Mouse (Mus musculus): ENCODE results near the gene Mllt6. TPM values are rescaled to one million over a fixed set of nuclear protein-coding genes. Genes with fewer than 3 reads are reported as not detected.

The Mllt6 gene
- polyA plus RNA-seq, 1 experiment, result 78.5 TPM

- no peak overlapping the region for H3K4me3 ChIP-seq (ENCODE audit: insufficient read depth, low read length)
- no peak overlapping the region for H3K27ac ChIP-seq (ENCODE audit: insufficient read depth, low read length)
- TF ChIP-seq POLR2A (IDR thresholded peaks at IDR 0.05; ENCODE audit: extremely low read depth, insufficient read depth, low read length) (no peak), CTCF (IDR thresholded peaks at IDR 0.05; ENCODE audit: extremely low read depth, insufficient read depth, low read length) (no peak)
- peaks cover 6% of the 10 kb centered on the region for H3K4me1 ChIP-seq (ENCODE audit: control insufficient read depth, insufficient read depth, low read length)
These were observed 32.6 kb downstream of the Mllt6 start for GRCm38 (mm10) chr11:97695712-97696401.

- TF ChIP-seq CTCF (IDR thresholded peaks at IDR 0.05; ENCODE audit: extremely low read depth, insufficient read depth, low read length) (no peak), POLR2A (IDR thresholded peaks at IDR 0.05; ENCODE audit: extremely low read depth, insufficient read depth, low read length) (no peak)
- H3K4me1 ChIP-seq (ENCODE audit: control insufficient read depth, insufficient read depth, low read length), result peaks cover 7% of the 10 kb centered on the region
- H3K27ac ChIP-seq (ENCODE audit: insufficient read depth, low read length), result no peak overlapping the region
- H3K4me3 ChIP-seq (ENCODE audit: insufficient read depth, low read length), result no peak overlapping the region
These were observed 33.5 kb downstream of the Mllt6 start for GRCm38 (mm10) chr11:97696669-97697068.

GRCm38 (mm10) chr11:97697199-97697890, 34.1 kb downstream of the Mllt6 start:
- Histone ChIP-seq H3K4me3 (ENCODE audit: insufficient read depth, low read length) (peak overlapping the region; percentile 91; the same call in 1 of the 2 replicates), H3K4me1 (ENCODE audit: control insufficient read depth, insufficient read depth, low read length) (peaks cover 7% of the 10 kb centered on the region), H3K27ac (ENCODE audit: insufficient read depth, low read length) (no peak overlapping the region)
- TF ChIP-seq POLR2A (IDR thresholded peaks at IDR 0.05; ENCODE audit: extremely low read depth, insufficient read depth, low read length) (no peak), CTCF (IDR thresholded peaks at IDR 0.05; ENCODE audit: extremely low read depth, insufficient read depth, low read length) (no peak)

GRCm38 (mm10) chr11:97697891-97698529, 34.8 kb downstream of the Mllt6 start:
- Histone ChIP-seq H3K27ac (ENCODE audit: insufficient read depth, low read length) (no peak overlapping the region), H3K4me3 (ENCODE audit: insufficient read depth, low read length) (peak overlapping the region; percentile 91), H3K4me1 (ENCODE audit: control insufficient read depth, insufficient read depth, low read length) (peaks cover 7% of the 10 kb centered on the region)
- TF ChIP-seq CTCF (IDR thresholded peaks at IDR 0.05; ENCODE audit: extremely low read depth, insufficient read depth, low read length) (no peak), POLR2A (IDR thresholded peaks at IDR 0.05; ENCODE audit: extremely low read depth, insufficient read depth, low read length) (no peak)

GRCm38 (mm10) chr11:97698741-97699611, 35.8 kb downstream of the Mllt6 start:
- Histone ChIP-seq H3K4me1 (ENCODE audit: control insufficient read depth, insufficient read depth, low read length) (peaks cover 8% of the 10 kb centered on the region), H3K4me3 (ENCODE audit: insufficient read depth, low read length) (peak overlapping the region; percentile 91), H3K27ac (ENCODE audit: insufficient read depth, low read length) (peak overlapping the region; percentile 24)
- TF ChIP-seq CTCF (IDR thresholded peaks at IDR 0.05; ENCODE audit: extremely low read depth, insufficient read depth, low read length) (no peak), POLR2A (IDR thresholded peaks at IDR 0.05; ENCODE audit: extremely low read depth, insufficient read depth, low read length) (no peak)

- Histone ChIP-seq H3K4me1 (ENCODE audit: control insufficient read depth, insufficient read depth, low read length) (peaks cover 10% of the 10 kb centered on the region), H3K27ac (ENCODE audit: insufficient read depth, low read length) (peak overlapping the region; percentile 70), H3K4me3 (ENCODE audit: insufficient read depth, low read length) (peak overlapping the region; percentile 91)
- TF ChIP-seq POLR2A (IDR thresholded peaks at IDR 0.05; ENCODE audit: extremely low read depth, insufficient read depth, low read length) (peak; percentile 93), CTCF (IDR thresholded peaks at IDR 0.05; ENCODE audit: extremely low read depth, insufficient read depth, low read length) (no peak)
These were observed 36.4 kb downstream of the Mllt6 start for GRCm38 (mm10) chr11:97699626-97700002.

- H3K27ac ChIP-seq (ENCODE audit: insufficient read depth, low read length), result peak within 1 kb of the TSS; percentile 70
- TF ChIP-seq CTCF (IDR thresholded peaks at IDR 0.05; ENCODE audit: extremely low read depth, insufficient read depth, low read length) (no peak), POLR2A (IDR thresholded peaks at IDR 0.05; ENCODE audit: extremely low read depth, insufficient read depth, low read length) (0 out of 2 replicates have a peak, but pooled peaks have one; percentile 2)
- peak within 1 kb of the TSS; percentile 91 for H3K4me3 ChIP-seq (ENCODE audit: insufficient read depth, low read length)
- H3K4me1 ChIP-seq (ENCODE audit: control insufficient read depth, insufficient read depth, low read length), result peaks cover 9% of the 10 kb centered on the region
These were observed 37.0 kb downstream of the Mllt6 start, which contains the start of gene Pcgf2 for GRCm38 (mm10) chr11:97700003-97700745. TSS of gene Pcgf2 (minus strand) at chr11:97700497.

GRCm38 (mm10) chr11:97700746-97701580, 37.7 kb downstream of the Mllt6 start:
- H3K27ac ChIP-seq (ENCODE audit: insufficient read depth, low read length), result peak overlapping the region; percentile 70; the same call in 1 of the 2 replicates
- H3K4me1 ChIP-seq (ENCODE audit: control insufficient read depth, insufficient read depth, low read length), result peaks cover 8% of the 10 kb centered on the region
- H3K4me3 ChIP-seq (ENCODE audit: insufficient read depth, low read length), result peak overlapping the region; percentile 91
- TF ChIP-seq CTCF (IDR thresholded peaks at IDR 0.05; ENCODE audit: extremely low read depth, insufficient read depth, low read length) (no peak), POLR2A (IDR thresholded peaks at IDR 0.05; ENCODE audit: extremely low read depth, insufficient read depth, low read length) (0 out of 2 replicates have a peak, but pooled peaks have one; percentile 3)

All from cortical plate, adult 2 months (tissue).